Mouse (Mus musculus): ENCODE data around the gene Tcf20. TPM values are rescaled to one million over a fixed set of nuclear protein-coding genes. Genes with fewer than 3 reads are reported as not detected.

Tcf20 gene
- polyA plus RNA-seq, 1 experiment from 2014 or later, result 7.5 TPM

GRCm38 (mm10) chr15:82928023-82928422, 59.6 kb downstream of the Tcf20 start:
- Histone ChIP-seq H3K4me3 (no peak overlapping the region), H3K9me3 (replicated peaks) (no peaks in the 10 kb centered on the region), H3K27me3 (ENCODE audit: low read depth, poor library complexity, severe bottlenecking) (peaks cover 75% of the 10 kb centered on the region), H3K27ac (replicated peaks) (peak overlapping the region; percentile 78), H3K36me3 (no peaks in the 10 kb centered on the region), H3K4me1 (peaks cover 86% of the 10 kb centered on the region)
- 43% methylated on average over 6 of the region's 6 CpGs for WGBS
- no peak for DNase-seq (ENCODE audit: low spot score)

GRCm38 (mm10) chr15:82927057-82927456, 60.6 kb downstream of the Tcf20 start:
- no peaks in the 10 kb centered on the region for H3K36me3 ChIP-seq
- H3K4me3 ChIP-seq, result no peak overlapping the region
- H3K4me1 ChIP-seq, result peaks cover 87% of the 10 kb centered on the region
- no peaks in the 10 kb centered on the region for H3K9me3 ChIP-seq (replicated peaks)
- H3K27me3 ChIP-seq (ENCODE audit: low read depth, poor library complexity, severe bottlenecking), result peaks cover 83% of the 10 kb centered on the region
- DNase-seq (ENCODE audit: low spot score), result no peak
- H3K27ac ChIP-seq (replicated peaks), result peak overlapping the region; percentile 78
- 80% methylated on average over 5 of the region's 5 CpGs for WGBS

GRCm38 (mm10) chr15:82924679-82925425, 62.8 kb downstream of the Tcf20 start:
- H3K9me3 ChIP-seq (replicated peaks), result no peaks in the 10 kb centered on the region
- no peaks in the 10 kb centered on the region for H3K36me3 ChIP-seq
- peaks cover 84% of the 10 kb centered on the region for H3K27me3 ChIP-seq (ENCODE audit: low read depth, poor library complexity, severe bottlenecking)
- H3K4me1 ChIP-seq, result peaks cover 97% of the 10 kb centered on the region
- H3K4me3 ChIP-seq, result peak overlapping the region; percentile 33
- peak overlapping the region; percentile 78 for H3K27ac ChIP-seq (replicated peaks)
- under 1% methylated on average over 10 of the region's 11 CpGs for WGBS
- peak; percentile 72 for DNase-seq (ENCODE audit: low spot score)

GRCm38 (mm10) chr15:82923531-82923930, 64.1 kb downstream of the Tcf20 start:
- Histone ChIP-seq H3K9me3 (replicated peaks) (no peaks in the 10 kb centered on the region), H3K4me1 (peaks cover 91% of the 10 kb centered on the region), H3K27ac (replicated peaks) (peak overlapping the region; percentile 78), H3K27me3 (ENCODE audit: low read depth, poor library complexity, severe bottlenecking) (peaks cover 84% of the 10 kb centered on the region), H3K4me3 (no peak overlapping the region), H3K36me3 (no peaks in the 10 kb centered on the region)
- 72% methylated on average over 5 of the region's 5 CpGs for WGBS
- DNase-seq (ENCODE audit: low spot score), result no peak

GRCm38 (mm10) chr15:82922755-82923154, 64.9 kb downstream of the Tcf20 start:
- H3K36me3 ChIP-seq, result no peaks in the 10 kb centered on the region
- no peak overlapping the region for H3K4me3 ChIP-seq
- H3K27me3 ChIP-seq (ENCODE audit: low read depth, poor library complexity, severe bottlenecking), result peaks cover 84% of the 10 kb centered on the region
- no peak for DNase-seq (ENCODE audit: low spot score)
- peaks cover 91% of the 10 kb centered on the region for H3K4me1 ChIP-seq
- H3K27ac ChIP-seq (replicated peaks), result 0 out of 2 replicates have a peak overlapping the region, but pooled peaks have one; percentile 46
- 60% methylated on average over 4 of the region's 4 CpGs for WGBS
- H3K9me3 ChIP-seq (replicated peaks), result no peaks in the 10 kb centered on the region

- no peak for DNase-seq (ENCODE audit: low spot score)
- no peak overlapping the region; the same call in 1 of the 2 replicates for H3K27ac ChIP-seq (replicated peaks)
Observed at GRCm38 (mm10) chr15:82922052-82922451, 65.6 kb downstream of the Tcf20 start.

GRCm38 (mm10) chr15:82921559-82921958, 66.1 kb downstream of the Tcf20 start:
- WGBS, result 47% methylated on average over 1 of the region's 1 CpGs
- no peaks in the 10 kb centered on the region for H3K9me3 ChIP-seq (replicated peaks)
- peaks cover 82% of the 10 kb centered on the region for H3K27me3 ChIP-seq (ENCODE audit: low read depth, poor library complexity, severe bottlenecking)
- H3K4me1 ChIP-seq, result peaks cover 88% of the 10 kb centered on the region
- peak overlapping the region; percentile 38 for H3K27ac ChIP-seq (replicated peaks)
- 0 out of 2 replicates have a peak overlapping the region, but pooled peaks have one; percentile 24 for H3K4me3 ChIP-seq
- H3K36me3 ChIP-seq, result no peaks in the 10 kb centered on the region
- DNase-seq (ENCODE audit: low spot score), result no peak

More at GRCm38 (mm10) chr15:82922052-82922451, 65.6 kb downstream of the Tcf20 start:
- 72% methylated on average over 12 of the region's 12 CpGs for WGBS
- Histone ChIP-seq H3K9me3 (replicated peaks) (no peaks in the 10 kb centered on the region), H3K36me3 (no peaks in the 10 kb centered on the region), H3K27me3 (ENCODE audit: low read depth, poor library complexity, severe bottlenecking) (peaks cover 82% of the 10 kb centered on the region), H3K4me3 (no peak overlapping the region), H3K4me1 (peaks cover 91% of the 10 kb centered on the region)

GRCm38 (mm10) chr15:82920895-82921515, 66.7 kb downstream of the Tcf20 start:
- H3K27me3 ChIP-seq (ENCODE audit: low read depth, poor library complexity, severe bottlenecking), result peaks cover 82% of the 10 kb centered on the region
- no peaks in the 10 kb centered on the region for H3K9me3 ChIP-seq (replicated peaks)
- no peaks in the 10 kb centered on the region for H3K36me3 ChIP-seq
- H3K4me1 ChIP-seq, result peaks cover 84% of the 10 kb centered on the region
- peak overlapping the region; percentile 24 for H3K4me3 ChIP-seq
- H3K27ac ChIP-seq (replicated peaks), result peak overlapping the region; percentile 38; the same call in 1 of the 2 replicates
- WGBS, result 7% methylated on average over 13 of the region's 13 CpGs
- peak; percentile 63 for DNase-seq (ENCODE audit: low spot score)

- 74% methylated on average over 3 of the region's 3 CpGs for WGBS
- DNase-seq (ENCODE audit: low spot score), result no peak
- Histone ChIP-seq H3K4me1 (peaks cover 76% of the 10 kb centered on the region), H3K27me3 (ENCODE audit: low read depth, poor library complexity, severe bottlenecking) (peaks cover 88% of the 10 kb centered on the region), H3K27ac (replicated peaks) (peak overlapping the region; percentile 39), H3K4me3 (no peak overlapping the region), H3K9me3 (replicated peaks) (no peaks in the 10 kb centered on the region), H3K36me3 (no peaks in the 10 kb centered on the region)
Observed at GRCm38 (mm10) chr15:82917965-82918364, 69.7 kb downstream of the Tcf20 start.

- Histone ChIP-seq H3K36me3 (no peaks in the 10 kb centered on the region), H3K9me3 (replicated peaks) (no peaks in the 10 kb centered on the region), H3K27ac (replicated peaks) (peak overlapping the region; percentile 39), H3K4me1 (peaks cover 79% of the 10 kb centered on the region), H3K4me3 (peak overlapping the region; percentile 11; the same call in 1 of the 2 replicates), H3K27me3 (ENCODE audit: low read depth, poor library complexity, severe bottlenecking) (peaks cover 90% of the 10 kb centered on the region)
- DNase-seq (ENCODE audit: low spot score), result no peak
- 46% methylated on average over 28 of the region's 28 CpGs for WGBS
Observed at GRCm38 (mm10) chr15:82917207-82917844, 70.3 kb downstream of the Tcf20 start.

- no peaks in the 10 kb centered on the region for H3K36me3 ChIP-seq
- peaks cover 81% of the 10 kb centered on the region for H3K4me1 ChIP-seq
- no peak overlapping the region for H3K27ac ChIP-seq (replicated peaks)
- H3K27me3 ChIP-seq (ENCODE audit: low read depth, poor library complexity, severe bottlenecking), result peaks cover 95% of the 10 kb centered on the region
- H3K4me3 ChIP-seq, result no peak overlapping the region
- no peak for DNase-seq (ENCODE audit: low spot score)
- WGBS, result 75% methylated on average over 3 of the region's 3 CpGs
- H3K9me3 ChIP-seq (replicated peaks), result no peaks in the 10 kb centered on the region
Observed at GRCm38 (mm10) chr15:82914455-82914854, 73.2 kb downstream of the Tcf20 start.

- no peak for DNase-seq (ENCODE audit: low spot score)
- Histone ChIP-seq H3K4me1 (peaks cover 84% of the 10 kb centered on the region), H3K27me3 (ENCODE audit: low read depth, poor library complexity, severe bottlenecking) (peaks cover 96% of the 10 kb centered on the region), H3K9me3 (replicated peaks) (no peaks in the 10 kb centered on the region), H3K27ac (replicated peaks) (peak overlapping the region; percentile 90), H3K36me3 (no peaks in the 10 kb centered on the region), H3K4me3 (peak overlapping the region; percentile 59)
- WGBS, result 1% methylated on average over 13 of the region's 13 CpGs
Observed at GRCm38 (mm10) chr15:82911965-82912337, 75.7 kb downstream of the Tcf20 start.

Measured in midbrain, embryonic 10.5 days (tissue).